Mouse (Mus musculus): ENCODE measurements around the gene Ctxn1. TPM values are rescaled to one million over a fixed set of nuclear protein-coding genes. Genes with fewer than 3 reads are reported as not detected.

The Ctxn1 gene
- polyA plus RNA-seq, 1 experiment from 2014 or later = 65.9 TPM

GRCm38 (mm10) chr8:4226323-4226722 lies 32.8 kb downstream of the Ctxn1 start:
- H3K4me2 ChIP-seq (ENCODE audit: low read depth, low read length) = peak overlapping the region; percentile 62
- H3K4me3 ChIP-seq (replicated peaks; ENCODE audit: low read length) = peak overlapping the region; percentile 51
- peaks cover 6% of the 10 kb centered on the region; the same call in 1 of the 2 replicates for H3K27me3 ChIP-seq (ENCODE audit: control insufficient read depth, insufficient read depth, low read length)
- H3K36me3 ChIP-seq (ENCODE audit: control insufficient read depth, insufficient read depth, low read length) = no peaks in the 10 kb centered on the region
- 0 out of 2 replicates have a peak, but pooled peaks cover 4% of the 10 kb centered on the region for H3K4me1 ChIP-seq (ENCODE audit: control insufficient read depth, insufficient read depth, low read length)
- peak overlapping the region; percentile 75 for H3K9ac ChIP-seq (ENCODE audit: low read length)
- WGBS = 29% methylated on average over 4 of the region's 4 CpGs
- no peaks in the 10 kb centered on the region for H3K9me3 ChIP-seq (replicated peaks; ENCODE audit: control insufficient read depth, low read length)
- H3K27ac ChIP-seq (ENCODE audit: low read length) = no peak overlapping the region
- ATAC-seq (ENCODE audit: insufficient read depth, low FRiP score) = peak; percentile 16; the same call in 1 of the 2 replicates

DNA sequence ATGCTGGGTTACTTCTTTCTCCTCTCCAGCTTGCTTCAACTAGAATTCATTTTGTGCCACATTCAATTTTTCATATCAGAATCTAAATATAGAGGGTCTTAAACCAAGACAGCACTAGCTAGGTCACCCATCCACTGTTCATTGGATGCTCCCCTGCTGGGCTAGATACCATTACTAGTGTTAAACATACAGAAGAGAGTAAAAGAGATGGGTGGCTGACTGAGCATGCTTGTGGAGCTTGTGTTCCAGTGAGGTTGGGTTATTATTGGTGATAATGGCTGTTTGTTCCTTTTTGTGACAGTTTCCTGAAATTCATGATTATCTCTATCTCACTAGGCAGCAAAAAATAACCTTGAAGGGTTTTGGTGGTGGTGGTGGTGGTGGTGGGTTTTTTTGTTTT lies 37.0 kb downstream of the Ctxn1 start:
- Histone ChIP-seq H3K4me1 (ENCODE audit: control insufficient read depth, insufficient read depth, low read length) (0 out of 2 replicates have a peak, but pooled peaks cover 4% of the 10 kb centered on the region), H3K27me3 (ENCODE audit: control insufficient read depth, insufficient read depth, low read length) (peaks cover 14% of the 10 kb centered on the region; the same call in 1 of the 2 replicates), H3K4me3 (replicated peaks; ENCODE audit: low read length) (no peak overlapping the region), H3K36me3 (ENCODE audit: control insufficient read depth, insufficient read depth, low read length) (no peaks in the 10 kb centered on the region), H3K4me2 (ENCODE audit: low read depth, low read length) (no peak overlapping the region), H3K9ac (ENCODE audit: low read length) (no peak overlapping the region), H3K27ac (ENCODE audit: low read length) (no peak overlapping the region), H3K9me3 (replicated peaks; ENCODE audit: control insufficient read depth, low read length) (no peaks in the 10 kb centered on the region)
- ATAC-seq (ENCODE audit: insufficient read depth, low FRiP score) = no peak

GRCm38 (mm10) chr8:4219617-4220016 lies 39.5 kb downstream of the Ctxn1 start:
- Histone ChIP-seq H3K4me1 (ENCODE audit: control insufficient read depth, insufficient read depth, low read length) (0 out of 2 replicates have a peak, but pooled peaks cover under 1% of the 10 kb centered on the region), H3K4me3 (replicated peaks; ENCODE audit: low read length) (no peak overlapping the region), H3K36me3 (ENCODE audit: control insufficient read depth, insufficient read depth, low read length) (no peaks in the 10 kb centered on the region), H3K9me3 (replicated peaks; ENCODE audit: control insufficient read depth, low read length) (no peaks in the 10 kb centered on the region), H3K4me2 (ENCODE audit: low read depth, low read length) (no peak overlapping the region), H3K9ac (ENCODE audit: low read length) (no peak overlapping the region), H3K27ac (ENCODE audit: low read length) (no peak overlapping the region), H3K27me3 (ENCODE audit: control insufficient read depth, insufficient read depth, low read length) (peaks cover 20% of the 10 kb centered on the region; the same call in 1 of the 2 replicates)
- no peak for ATAC-seq (ENCODE audit: insufficient read depth, low FRiP score)
- WGBS = 89% methylated on average over 3 of the region's 3 CpGs

GRCm38 (mm10) chr8:4216791-4217621 lies 42.1 kb downstream of the Ctxn1 start, which contains the start of gene Prr36:
Gene Prr36 (minus strand): TSS chr8:4217459.
- H3K9me3 ChIP-seq (replicated peaks; ENCODE audit: control insufficient read depth, low read length) = no peaks in the 10 kb centered on the region
- no peak within 1 kb of the TSS for H3K27ac ChIP-seq (ENCODE audit: low read length)
- no peaks in the 10 kb centered on the region for H3K36me3 ChIP-seq (ENCODE audit: control insufficient read depth, insufficient read depth, low read length)
- peaks cover 20% of the 10 kb centered on the region; the same call in 1 of the 2 replicates for H3K27me3 ChIP-seq (ENCODE audit: control insufficient read depth, insufficient read depth, low read length)
- peak within 1 kb of the TSS; percentile 50 for H3K4me3 ChIP-seq (replicated peaks; ENCODE audit: low read length)
- H3K4me2 ChIP-seq (ENCODE audit: low read depth, low read length) = peak within 1 kb of the TSS; percentile 64
- WGBS = 2% methylated on average over 44 of the region's 44 CpGs
- peak; percentile 14; the same call in 1 of the 2 replicates for ATAC-seq (ENCODE audit: insufficient read depth, low FRiP score)
- peak within 1 kb of the TSS; percentile 66 for H3K9ac ChIP-seq (ENCODE audit: low read length)
- H3K4me1 ChIP-seq (ENCODE audit: control insufficient read depth, insufficient read depth, low read length) = peaks cover 14% of the 10 kb centered on the region

DNA sequence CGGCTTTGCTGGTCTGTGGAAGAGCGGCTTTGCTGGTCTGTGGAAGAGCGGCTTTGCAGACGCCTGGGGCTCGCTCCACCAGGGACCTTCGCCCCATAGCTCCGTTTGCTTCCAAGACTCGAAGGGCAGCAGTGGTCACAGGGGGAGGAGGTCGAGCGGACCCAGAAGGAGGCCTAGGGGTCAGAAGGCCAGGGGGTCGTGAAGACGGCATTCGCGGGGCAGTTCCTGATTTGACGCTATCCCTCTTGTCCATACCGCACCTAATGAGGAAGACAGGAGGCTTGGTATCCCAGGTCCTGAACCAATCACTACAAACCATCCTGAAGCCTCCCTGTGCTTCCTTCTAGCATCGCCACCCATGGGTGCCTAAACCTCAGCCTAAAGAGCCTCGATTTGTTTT lies 42.8 kb downstream of the Ctxn1 start:
- Histone ChIP-seq H3K9ac (ENCODE audit: low read length) (peak overlapping the region; percentile 66), H3K27ac (ENCODE audit: low read length) (no peak overlapping the region), H3K4me1 (ENCODE audit: control insufficient read depth, insufficient read depth, low read length) (peaks cover 14% of the 10 kb centered on the region), H3K4me3 (replicated peaks; ENCODE audit: low read length) (peak overlapping the region; percentile 50), H3K4me2 (ENCODE audit: low read depth, low read length) (peak overlapping the region; percentile 64), H3K36me3 (ENCODE audit: control insufficient read depth, insufficient read depth, low read length) (no peaks in the 10 kb centered on the region), H3K9me3 (replicated peaks; ENCODE audit: control insufficient read depth, low read length) (no peaks in the 10 kb centered on the region), H3K27me3 (ENCODE audit: control insufficient read depth, insufficient read depth, low read length) (peaks cover 20% of the 10 kb centered on the region; the same call in 1 of the 2 replicates)
- ATAC-seq (ENCODE audit: insufficient read depth, low FRiP score) = no peak
- 12% methylated on average over 18 of the region's 18 CpGs for WGBS

- Histone ChIP-seq H3K9ac (ENCODE audit: low read length) (peak overlapping the region; percentile 59), H3K4me1 (ENCODE audit: control insufficient read depth, insufficient read depth, low read length) (peaks cover 14% of the 10 kb centered on the region), H3K9me3 (replicated peaks; ENCODE audit: control insufficient read depth, low read length) (0 out of 2 replicates have a peak, but pooled peaks cover 3% of the 10 kb centered on the region), H3K27ac (ENCODE audit: low read length) (peak overlapping the region; percentile 46; the same call in 1 of the 2 replicates), H3K27me3 (ENCODE audit: control insufficient read depth, insufficient read depth, low read length) (peaks cover 20% of the 10 kb centered on the region; the same call in 1 of the 2 replicates), H3K4me3 (replicated peaks; ENCODE audit: low read length) (peak overlapping the region; percentile 49), H3K4me2 (ENCODE audit: low read depth, low read length) (peak overlapping the region; percentile 96), H3K36me3 (ENCODE audit: control insufficient read depth, insufficient read depth, low read length) (0 out of 2 replicates have a peak, but pooled peaks cover 6% of the 10 kb centered on the region)
- ATAC-seq (ENCODE audit: insufficient read depth, low FRiP score) = peak; percentile 72
- WGBS = 11% methylated on average over 33 of the region's 33 CpGs
Observed at GRCm38 (mm10) chr8:4214006-4214980, 44.8 kb downstream of the Ctxn1 start.

DNA sequence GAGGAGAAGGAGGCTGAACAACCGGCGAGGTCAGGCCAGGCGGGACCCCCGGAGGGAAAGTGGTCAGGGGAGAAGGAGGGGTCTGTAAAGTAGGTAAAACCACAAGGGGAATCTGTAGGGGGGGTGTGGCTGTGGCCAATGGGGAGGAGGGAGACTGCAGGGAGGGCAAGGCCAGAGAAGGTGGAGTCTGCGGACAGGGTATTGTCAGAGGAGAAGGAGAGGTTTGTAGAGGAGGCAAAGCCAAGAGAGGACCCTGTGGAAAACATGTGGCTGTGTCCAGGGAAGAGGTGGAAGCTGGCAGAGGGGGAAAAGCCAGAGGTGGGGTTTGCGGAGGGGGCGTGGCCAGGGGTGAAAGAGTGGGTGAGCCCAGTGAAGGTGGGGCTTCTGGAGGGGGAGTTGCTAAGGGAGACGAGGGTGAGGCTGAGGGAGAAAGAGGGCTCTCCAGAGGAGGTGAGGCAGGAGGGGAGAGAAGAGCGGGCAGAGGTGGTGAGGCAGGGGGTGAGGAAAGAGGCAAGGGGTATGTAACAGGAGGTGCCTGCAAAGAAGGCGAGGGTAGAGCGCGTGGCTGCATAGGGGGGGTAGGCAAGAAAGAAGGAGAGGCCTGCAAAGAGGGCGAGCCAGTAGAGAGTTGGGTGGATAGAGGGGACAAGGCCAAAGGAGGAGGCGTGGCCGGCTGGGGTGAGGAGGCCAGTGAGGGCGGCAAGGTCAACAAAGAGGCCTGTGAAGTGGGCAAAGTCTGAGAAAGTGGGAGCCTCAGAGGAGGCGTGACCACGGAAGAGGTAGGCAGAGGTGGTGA lies 45.7 kb downstream of the Ctxn1 start:
- Histone ChIP-seq H3K4me3 (replicated peaks; ENCODE audit: low read length) (peak overlapping the region; percentile 49), H3K9me3 (replicated peaks; ENCODE audit: control insufficient read depth, low read length) (0 out of 2 replicates have a peak, but pooled peaks cover 5% of the 10 kb centered on the region), H3K4me1 (ENCODE audit: control insufficient read depth, insufficient read depth, low read length) (peaks cover 14% of the 10 kb centered on the region), H3K36me3 (ENCODE audit: control insufficient read depth, insufficient read depth, low read length) (0 out of 2 replicates have a peak, but pooled peaks cover 6% of the 10 kb centered on the region), H3K27ac (ENCODE audit: low read length) (peak overlapping the region; percentile 46), H3K27me3 (ENCODE audit: control insufficient read depth, insufficient read depth, low read length) (peaks cover 20% of the 10 kb centered on the region; the same call in 1 of the 2 replicates), H3K9ac (ENCODE audit: low read length) (peak overlapping the region; percentile 71), H3K4me2 (ENCODE audit: low read depth, low read length) (peak overlapping the region; percentile 96)
- ATAC-seq (ENCODE audit: insufficient read depth, low FRiP score) = peak; percentile 81
- 5% methylated on average over 18 of the region's 18 CpGs for WGBS

DNA sequence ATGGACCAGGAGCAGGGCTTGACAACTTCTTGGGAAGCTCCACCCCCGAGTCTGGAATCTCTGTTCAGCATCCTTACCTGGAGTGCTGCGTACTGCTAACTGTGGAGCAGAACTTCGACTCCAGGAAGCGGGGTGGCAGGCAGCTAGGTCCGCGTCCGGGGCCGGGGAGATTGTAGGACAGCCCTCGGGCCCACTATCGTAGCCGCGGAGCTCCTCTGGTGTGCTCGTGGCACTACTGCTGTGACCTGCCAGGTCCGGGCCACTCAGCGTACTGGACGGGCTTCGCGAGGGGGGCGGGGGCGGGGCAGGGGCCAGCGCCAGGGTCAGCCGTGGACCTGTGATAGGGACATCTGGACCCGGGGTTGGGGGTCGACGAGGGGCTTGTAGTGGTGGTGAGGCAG lies 46.3 kb downstream of the Ctxn1 start:
- ATAC-seq (ENCODE audit: insufficient read depth, low FRiP score) = peak; percentile 8
- Histone ChIP-seq H3K27ac (ENCODE audit: low read length) (peak overlapping the region; percentile 33), H3K9me3 (replicated peaks; ENCODE audit: control insufficient read depth, low read length) (0 out of 2 replicates have a peak, but pooled peaks cover 5% of the 10 kb centered on the region), H3K9ac (ENCODE audit: low read length) (peak overlapping the region; percentile 71), H3K4me2 (ENCODE audit: low read depth, low read length) (peak overlapping the region; percentile 96), H3K4me1 (ENCODE audit: control insufficient read depth, insufficient read depth, low read length) (peaks cover 14% of the 10 kb centered on the region), H3K27me3 (ENCODE audit: control insufficient read depth, insufficient read depth, low read length) (peaks cover 16% of the 10 kb centered on the region; the same call in 1 of the 2 replicates), H3K4me3 (replicated peaks; ENCODE audit: low read length) (peak overlapping the region; percentile 49), H3K36me3 (ENCODE audit: control insufficient read depth, insufficient read depth, low read length) (0 out of 2 replicates have a peak, but pooled peaks cover 6% of the 10 kb centered on the region)
- under 1% methylated on average over 25 of the region's 25 CpGs for WGBS

Measured in stomach, embryonic 16.5 days (tissue).